Mouse (Mus musculus): ENCODE data around the gene Bcas1. TPM values are rescaled to one million over a fixed set of nuclear protein-coding genes. Genes with fewer than 3 reads are reported as not detected.

Bcas1 gene
- polyA plus RNA-seq, 1 experiment from 2014 or later, result 1.1 TPM

DNA sequence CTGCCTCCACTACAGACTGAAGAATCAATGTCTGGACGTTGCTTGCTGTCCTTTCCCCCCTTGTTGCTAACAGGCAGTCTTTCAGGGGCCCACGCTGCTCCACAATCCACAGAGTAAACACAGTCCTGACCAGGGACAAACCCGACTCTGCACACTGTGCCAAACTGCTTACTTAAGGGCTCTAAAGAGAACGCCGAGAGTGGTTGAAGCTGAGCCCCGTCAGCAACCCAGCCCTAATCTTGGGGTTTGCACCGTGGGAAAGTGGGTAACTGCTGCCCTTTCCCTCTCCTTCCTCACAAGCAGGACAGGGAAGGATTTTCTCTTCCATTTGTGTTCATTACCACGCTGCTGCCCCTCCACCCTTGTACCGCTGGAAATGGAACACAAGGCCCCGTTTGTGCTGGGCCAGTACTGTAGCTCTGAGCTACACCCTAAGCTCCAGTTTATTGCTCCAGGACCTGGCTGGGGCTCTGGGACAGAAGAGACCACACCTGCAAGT, 83.8 kb downstream of the Bcas1 start:
- Histone ChIP-seq H3K27me3 (ENCODE audit: control insufficient read depth, insufficient read depth, low read length) (no peaks in the 10 kb centered on the region), H3K36me3 (replicated peaks; ENCODE audit: control insufficient read depth, insufficient read depth, low read depth, low read length) (no peaks in the 10 kb centered on the region), H3K27ac (replicated peaks; ENCODE audit: low read depth, low read length) (peak overlapping the region; percentile 66), H3K4me3 (ENCODE audit: low read depth, low read length) (no peak overlapping the region), H3K9me3 (replicated peaks; ENCODE audit: control insufficient read depth, low read length) (no peaks in the 10 kb centered on the region), H3K4me1 (ENCODE audit: control insufficient read depth, insufficient read depth, low read length) (peaks cover 5% of the 10 kb centered on the region; the same call in 1 of the 2 replicates), H3K9ac (replicated peaks; ENCODE audit: low read length) (0 out of 2 replicates have a peak overlapping the region, but pooled peaks have one; percentile 3), H3K4me2 (ENCODE audit: low read depth, low read length) (no peak overlapping the region)
- 18% methylated on average over 10 of the region's 10 CpGs for WGBS
- DNase-seq (ENCODE audit: low spot score) (peak; percentile 17), ATAC-seq (replicated peaks; ENCODE audit: insufficient number of reproducible peaks, low FRiP score, low TSS enrichment, low read depth) (no peak)

DNA sequence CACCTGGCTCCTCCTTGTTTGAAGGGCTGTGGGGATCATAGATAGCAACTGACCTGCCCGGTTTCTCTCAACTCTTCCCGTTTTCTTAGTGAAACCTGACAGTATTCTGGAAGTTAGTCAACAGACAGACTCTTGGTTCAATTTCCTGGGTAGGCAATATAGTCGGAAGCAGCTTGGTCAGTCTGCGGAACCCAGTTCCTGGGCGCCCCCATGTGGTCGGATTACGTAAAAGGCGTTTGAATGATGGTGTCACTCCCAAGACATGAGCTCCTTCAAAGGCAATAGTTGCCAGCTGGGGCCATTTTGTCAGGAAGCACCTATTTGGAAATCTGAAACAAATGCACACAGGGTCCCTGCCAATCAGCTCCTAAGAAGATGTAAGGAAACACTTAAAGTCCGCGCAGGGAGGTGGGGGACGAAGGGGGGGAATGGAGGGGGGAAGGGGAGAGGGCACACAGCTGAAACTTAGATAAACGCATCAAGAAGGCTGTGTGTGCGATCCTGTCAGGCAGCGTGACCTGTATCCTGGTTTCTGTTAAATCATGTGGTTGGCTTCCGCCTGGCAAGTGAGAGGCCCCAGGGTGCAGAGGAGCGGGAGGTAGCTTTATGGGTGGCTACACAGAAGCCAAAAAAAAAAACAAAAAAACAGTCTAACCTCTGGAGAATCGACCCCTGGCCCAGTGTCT, 84.4 kb downstream of the Bcas1 start:
- Histone ChIP-seq H3K4me2 (ENCODE audit: low read depth, low read length) (no peak overlapping the region), H3K27ac (replicated peaks; ENCODE audit: low read depth, low read length) (peak overlapping the region; percentile 66; the same call in 1 of the 2 replicates), H3K4me3 (ENCODE audit: low read depth, low read length) (no peak overlapping the region), H3K27me3 (ENCODE audit: control insufficient read depth, insufficient read depth, low read length) (no peaks in the 10 kb centered on the region), H3K4me1 (ENCODE audit: control insufficient read depth, insufficient read depth, low read length) (peaks cover 5% of the 10 kb centered on the region; the same call in 1 of the 2 replicates), H3K9ac (replicated peaks; ENCODE audit: low read length) (no peak overlapping the region), H3K36me3 (replicated peaks; ENCODE audit: control insufficient read depth, insufficient read depth, low read depth, low read length) (no peaks in the 10 kb centered on the region), H3K9me3 (replicated peaks; ENCODE audit: control insufficient read depth, low read length) (no peaks in the 10 kb centered on the region)
- DNase-seq (ENCODE audit: low spot score) (peak; percentile 95), ATAC-seq (replicated peaks; ENCODE audit: insufficient number of reproducible peaks, low FRiP score, low TSS enrichment, low read depth) (peak; percentile 20; the same call in 1 of the 2 replicates)
- 17% methylated on average over 17 of the region's 17 CpGs for WGBS

DNA sequence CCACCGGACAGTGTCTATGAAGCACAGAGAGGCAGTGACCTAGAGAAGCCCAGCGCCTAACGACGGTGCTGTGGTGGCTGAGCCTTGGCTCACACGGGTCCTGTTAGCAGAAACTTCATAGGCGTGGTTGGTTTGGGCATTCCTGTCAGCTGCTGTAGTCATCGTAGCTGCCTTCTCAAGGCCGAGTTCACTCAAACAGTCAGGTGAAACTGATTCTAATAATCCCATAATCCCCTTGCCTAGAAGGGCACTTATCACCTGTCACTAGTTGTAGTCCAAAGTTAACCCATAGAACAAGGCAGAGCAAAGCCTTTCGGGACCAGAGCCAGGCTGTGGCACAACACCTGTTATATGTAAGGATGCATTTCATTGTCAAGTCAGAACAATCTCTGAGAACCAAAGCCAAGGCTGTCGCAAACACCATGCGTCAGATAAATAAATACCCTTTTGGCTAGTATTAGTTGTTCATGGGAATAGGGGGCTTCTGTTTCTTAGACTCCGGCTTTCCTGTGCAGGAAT, 85.3 kb downstream of the Bcas1 start:
- ATAC-seq (replicated peaks; ENCODE audit: insufficient number of reproducible peaks, low FRiP score, low TSS enrichment, low read depth) (no peak), DNase-seq (ENCODE audit: low spot score) (no peak)
- H3K9me3 ChIP-seq (replicated peaks; ENCODE audit: control insufficient read depth, low read length), result no peaks in the 10 kb centered on the region
- 85% methylated on average over 12 of the region's 12 CpGs for WGBS
- H3K4me2 ChIP-seq (ENCODE audit: low read depth, low read length), result no peak overlapping the region
- 0 out of 2 replicates have a peak overlapping the region, but pooled peaks have one; percentile 6 for H3K9ac ChIP-seq (replicated peaks; ENCODE audit: low read length)
- H3K4me3 ChIP-seq (ENCODE audit: low read depth, low read length), result no peak overlapping the region
- H3K27me3 ChIP-seq (ENCODE audit: control insufficient read depth, insufficient read depth, low read length), result no peaks in the 10 kb centered on the region
- H3K27ac ChIP-seq (replicated peaks; ENCODE audit: low read depth, low read length), result no peak overlapping the region
- no peaks in the 10 kb centered on the region for H3K36me3 ChIP-seq (replicated peaks; ENCODE audit: control insufficient read depth, insufficient read depth, low read depth, low read length)
- peaks cover 5% of the 10 kb centered on the region; the same call in 1 of the 2 replicates for H3K4me1 ChIP-seq (ENCODE audit: control insufficient read depth, insufficient read depth, low read length)

DNA sequence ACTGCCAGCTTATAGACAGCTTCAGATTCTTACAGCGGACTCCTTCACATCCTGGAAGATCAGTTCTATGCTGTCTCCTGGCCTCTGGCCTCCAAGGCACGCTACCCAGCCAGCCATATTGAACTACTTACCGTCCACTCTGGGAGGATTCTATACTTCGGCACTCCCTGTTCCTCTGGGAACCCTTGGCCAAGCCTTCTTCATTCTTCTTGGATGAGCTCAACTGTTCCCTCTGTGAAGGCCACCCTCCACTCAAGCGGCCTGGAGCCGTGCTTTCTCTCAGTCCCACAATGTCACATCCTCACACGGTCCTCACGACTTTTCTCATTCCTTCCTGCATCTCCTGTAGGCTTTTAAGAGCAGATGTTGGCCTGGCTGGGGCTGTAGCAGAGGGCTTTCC, 86.5 kb downstream of the Bcas1 start:
- Histone ChIP-seq H3K27me3 (ENCODE audit: control insufficient read depth, insufficient read depth, low read length) (no peaks in the 10 kb centered on the region), H3K36me3 (replicated peaks; ENCODE audit: control insufficient read depth, insufficient read depth, low read depth, low read length) (no peaks in the 10 kb centered on the region), H3K4me2 (ENCODE audit: low read depth, low read length) (no peak overlapping the region), H3K27ac (replicated peaks; ENCODE audit: low read depth, low read length) (no peak overlapping the region), H3K9ac (replicated peaks; ENCODE audit: low read length) (no peak overlapping the region), H3K4me3 (ENCODE audit: low read depth, low read length) (no peak overlapping the region), H3K4me1 (ENCODE audit: control insufficient read depth, insufficient read depth, low read length) (peaks cover 5% of the 10 kb centered on the region; the same call in 1 of the 2 replicates), H3K9me3 (replicated peaks; ENCODE audit: control insufficient read depth, low read length) (no peaks in the 10 kb centered on the region)
- WGBS, result 78% methylated on average over 8 of the region's 8 CpGs
- no peak for ATAC-seq (replicated peaks; ENCODE audit: insufficient number of reproducible peaks, low FRiP score, low TSS enrichment, low read depth)
- no peak for DNase-seq (ENCODE audit: low spot score)

DNA sequence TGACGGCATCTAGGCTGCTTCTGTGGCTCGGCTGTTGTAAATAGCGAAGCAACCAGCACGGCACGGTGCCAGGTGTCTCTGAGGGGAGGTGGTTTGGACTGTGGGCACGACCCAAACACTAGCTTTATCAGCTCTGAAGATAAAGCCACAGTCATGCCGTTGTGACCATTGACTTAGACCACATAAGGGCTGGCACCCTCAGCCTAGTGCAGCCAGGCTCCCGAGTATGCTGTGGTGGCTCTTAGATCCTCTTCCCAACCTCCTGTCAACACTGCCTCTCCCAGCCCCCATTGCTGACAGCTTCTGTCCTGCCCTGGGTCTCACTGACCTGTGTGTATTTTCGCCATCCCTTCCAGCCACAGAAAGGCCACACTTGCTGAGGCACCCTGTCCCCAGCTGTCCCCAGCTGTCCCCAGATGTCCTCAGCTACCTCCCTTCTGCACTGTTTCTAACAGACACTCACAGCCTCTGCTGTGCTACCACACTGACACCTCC, 91.3 kb downstream of the Bcas1 start:
- H3K4me1 ChIP-seq (ENCODE audit: control insufficient read depth, insufficient read depth, low read length), result no peaks in the 10 kb centered on the region
- no peak overlapping the region for H3K9ac ChIP-seq (replicated peaks; ENCODE audit: low read length)
- no peaks in the 10 kb centered on the region for H3K27me3 ChIP-seq (ENCODE audit: control insufficient read depth, insufficient read depth, low read length)
- ATAC-seq (replicated peaks; ENCODE audit: insufficient number of reproducible peaks, low FRiP score, low TSS enrichment, low read depth), result no peak
- DNase-seq (ENCODE audit: low spot score), result no peak
- WGBS, result 73% methylated on average over 9 of the region's 9 CpGs
- H3K4me2 ChIP-seq (ENCODE audit: low read depth, low read length), result no peak overlapping the region
- H3K36me3 ChIP-seq (replicated peaks; ENCODE audit: control insufficient read depth, insufficient read depth, low read depth, low read length), result no peaks in the 10 kb centered on the region
- H3K9me3 ChIP-seq (replicated peaks; ENCODE audit: control insufficient read depth, low read length), result no peaks in the 10 kb centered on the region
- H3K27ac ChIP-seq (replicated peaks; ENCODE audit: low read depth, low read length), result no peak overlapping the region
- no peak overlapping the region for H3K4me3 ChIP-seq (ENCODE audit: low read depth, low read length)

DNA sequence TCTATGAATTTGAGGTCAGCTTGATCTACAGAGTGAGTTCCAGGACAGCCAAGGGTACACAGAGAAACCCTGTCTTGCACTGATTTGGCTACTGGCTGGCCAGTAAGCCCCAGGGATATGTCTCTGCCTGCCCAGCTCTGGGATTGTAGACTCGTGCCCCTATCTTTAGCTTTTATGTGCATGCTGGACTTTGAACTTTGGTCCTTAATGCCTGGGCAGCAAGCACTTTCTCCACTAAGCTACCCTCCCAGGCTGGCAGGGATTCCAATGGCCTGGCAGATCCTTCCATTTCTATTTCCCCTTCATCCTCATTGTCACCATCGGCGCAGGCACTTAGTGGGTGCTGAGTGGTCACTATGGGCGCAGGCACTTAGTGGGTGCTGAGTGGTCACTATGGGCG, 92.5 kb downstream of the Bcas1 start:
- no peaks in the 10 kb centered on the region for H3K27me3 ChIP-seq (ENCODE audit: control insufficient read depth, insufficient read depth, low read length)
- no peak overlapping the region for H3K9ac ChIP-seq (replicated peaks; ENCODE audit: low read length)
- DNase-seq (ENCODE audit: low spot score), result no peak
- H3K4me3 ChIP-seq (ENCODE audit: low read depth, low read length), result no peak overlapping the region
- no peaks in the 10 kb centered on the region for H3K9me3 ChIP-seq (replicated peaks; ENCODE audit: control insufficient read depth, low read length)
- WGBS, result 92% methylated on average over 5 of the region's 5 CpGs
- no peak for ATAC-seq (replicated peaks; ENCODE audit: insufficient number of reproducible peaks, low FRiP score, low TSS enrichment, low read depth)
- no peak overlapping the region for H3K4me2 ChIP-seq (ENCODE audit: low read depth, low read length)
- no peaks in the 10 kb centered on the region for H3K36me3 ChIP-seq (replicated peaks; ENCODE audit: control insufficient read depth, insufficient read depth, low read depth, low read length)
- H3K4me1 ChIP-seq (ENCODE audit: control insufficient read depth, insufficient read depth, low read length), result no peaks in the 10 kb centered on the region
- no peak overlapping the region for H3K27ac ChIP-seq (replicated peaks; ENCODE audit: low read depth, low read length)

DNA sequence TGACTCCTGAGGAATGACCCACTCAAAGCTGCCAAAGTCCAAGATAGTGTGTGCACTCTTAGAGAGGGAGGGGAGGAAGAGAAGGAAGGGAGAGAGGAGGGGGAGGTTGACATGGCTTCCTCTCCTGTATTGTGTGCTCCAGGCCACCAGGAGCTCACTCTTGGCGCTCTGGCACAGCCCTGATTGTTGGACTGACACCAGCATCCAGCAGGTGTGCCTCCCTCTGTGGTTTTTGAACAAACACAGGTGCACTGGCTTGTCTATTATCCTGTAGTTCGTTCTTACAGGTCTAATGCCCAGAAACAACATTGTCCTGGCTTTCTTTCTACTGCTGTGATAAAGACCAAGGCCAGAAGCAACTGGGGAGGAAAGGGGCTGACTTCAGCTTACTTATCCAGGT, 95.8 kb downstream of the Bcas1 start:
- ATAC-seq (replicated peaks; ENCODE audit: insufficient number of reproducible peaks, low FRiP score, low TSS enrichment, low read depth), result no peak
- Histone ChIP-seq H3K4me2 (ENCODE audit: low read depth, low read length) (no peak overlapping the region), H3K4me3 (ENCODE audit: low read depth, low read length) (no peak overlapping the region), H3K9ac (replicated peaks; ENCODE audit: low read length) (no peak overlapping the region), H3K36me3 (replicated peaks; ENCODE audit: control insufficient read depth, insufficient read depth, low read depth, low read length) (no peaks in the 10 kb centered on the region), H3K9me3 (replicated peaks; ENCODE audit: control insufficient read depth, low read length) (no peaks in the 10 kb centered on the region), H3K27ac (replicated peaks; ENCODE audit: low read depth, low read length) (no peak overlapping the region), H3K4me1 (ENCODE audit: control insufficient read depth, insufficient read depth, low read length) (no peaks in the 10 kb centered on the region), H3K27me3 (ENCODE audit: control insufficient read depth, insufficient read depth, low read length) (no peaks in the 10 kb centered on the region)
- 68% methylated on average over 2 of the region's 2 CpGs for WGBS
- DNase-seq (ENCODE audit: low spot score), result no peak

DNA sequence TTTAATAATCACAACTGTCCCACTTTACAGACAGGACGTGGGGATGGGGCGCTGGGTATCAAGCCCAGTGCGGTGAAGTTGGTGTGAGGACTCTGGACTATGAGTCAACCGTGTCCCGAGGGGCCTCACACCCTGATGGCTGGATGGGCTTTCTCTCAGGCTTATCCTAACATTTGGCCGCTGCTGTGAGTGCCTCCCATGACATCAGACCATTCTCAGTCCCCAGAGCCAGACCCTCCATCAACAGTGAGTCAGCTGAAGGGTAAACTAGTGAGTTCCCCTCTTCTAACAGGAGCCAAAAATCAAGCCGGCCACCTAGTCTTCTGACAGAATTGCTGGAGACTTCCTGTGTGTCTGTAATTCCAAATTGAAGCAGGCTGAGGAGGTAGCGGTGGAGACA, 97.2 kb downstream of the Bcas1 start:
- no peaks in the 10 kb centered on the region for H3K27me3 ChIP-seq (ENCODE audit: control insufficient read depth, insufficient read depth, low read length)
- no peaks in the 10 kb centered on the region for H3K36me3 ChIP-seq (replicated peaks; ENCODE audit: control insufficient read depth, insufficient read depth, low read depth, low read length)
- no peak overlapping the region for H3K4me2 ChIP-seq (ENCODE audit: low read depth, low read length)
- no peak for DNase-seq (ENCODE audit: low spot score)
- ATAC-seq (replicated peaks; ENCODE audit: insufficient number of reproducible peaks, low FRiP score, low TSS enrichment, low read depth), result no peak
- 72% methylated on average over 8 of the region's 8 CpGs for WGBS
- no peak overlapping the region for H3K4me3 ChIP-seq (ENCODE audit: low read depth, low read length)
- no peak overlapping the region for H3K9ac ChIP-seq (replicated peaks; ENCODE audit: low read length)
- H3K27ac ChIP-seq (replicated peaks; ENCODE audit: low read depth, low read length), result no peak overlapping the region
- no peaks in the 10 kb centered on the region for H3K4me1 ChIP-seq (ENCODE audit: control insufficient read depth, insufficient read depth, low read length)
- H3K9me3 ChIP-seq (replicated peaks; ENCODE audit: control insufficient read depth, low read length), result no peaks in the 10 kb centered on the region

Data from embryonic facial prominence, embryonic 11.5 days (tissue).